Mouse (Mus musculus) CH12.LX (cell line): Measurements from ENCODE around the gene C2cd4a. TPM values are rescaled to one million over a fixed set of nuclear protein-coding genes. Genes with fewer than 3 reads are reported as not detected.

Experiments
- DNase-seq: peaks from one replicate; pipeline ENCODE4 v3.0.0-alpha.2; 2013; ENCODE audit errors: extremely low read depth
- H3K27ac ChIP-seq: 2 replicates; pipeline ENCODE4 v1.5.1; 2012; ENCODE audit warnings: low read depth, mild to moderate bottlenecking, control low read depth, moderate library complexity; ENCODE audit not compliant: insufficient read depth
- H3K27me3 ChIP-seq: replicated peaks from 2 replicates; pipeline ENCODE3; 2012; ENCODE audit warnings: inconsistent platforms
- H3K36me3 ChIP-seq, 2 experiments: replicated peaks in 1 of 2; 2 replicates each; pipeline versions ENCODE3 to v1.6.1; 2012; ENCODE audit warnings: inconsistent platforms in 1 of 2, low read length in 1 of 2, mild to moderate bottlenecking in 1 of 2, mixed read lengths in 1 of 2, moderate library complexity in 1 of 2; ENCODE audit not compliant: control insufficient read depth in 1 of 2, insufficient read depth in 1 of 2
- H3K4me1 ChIP-seq, 2 experiments: 2 replicates each; pipeline ENCODE4 v1.6.1; 2012; ENCODE audit warnings: inconsistent platforms in 1 of 2, moderate library complexity in 1 of 2; ENCODE audit not compliant: insufficient read depth in 2 of 2, control insufficient read depth in 1 of 2
- H3K4me2 ChIP-seq: 2 replicates; pipeline ENCODE4 v1.6.1; 2012; ENCODE audit warnings: low read depth, mild to moderate bottlenecking, control low read depth; ENCODE audit not compliant: poor library complexity, insufficient read depth, severe bottlenecking
- H3K4me3 ChIP-seq, 3 experiments: fragments of 150-350 bp in 1 of 3; sonication (generic) in 1 of 3; replicated peaks in 1 of 3; 2 replicates each; pipeline versions ENCODE3 to v1.5.1; 2011 to 2012; ENCODE audit warnings: low read depth in 2 of 3, low read length in 2 of 3, mild to moderate bottlenecking in 2 of 3, moderate library complexity in 2 of 3, control low read depth in 1 of 3, improper control_type of control experiment in 1 of 3, inconsistent platforms in 1 of 3, mixed read lengths in 1 of 3; ENCODE audit not compliant: poor library complexity in 1 of 3
- H3K79me2 ChIP-seq: replicated peaks from 2 replicates; pipeline ENCODE4 v1.6.1; 2012; ENCODE audit warnings: mild to moderate bottlenecking, moderate library complexity; ENCODE audit not compliant: control insufficient read depth, poor library complexity, insufficient read depth, severe bottlenecking; ENCODE audit errors: extremely low read depth
- H3K9ac ChIP-seq: 2 replicates; pipeline ENCODE4 v1.6.1; 2012; ENCODE audit warnings: low read depth, mild to moderate bottlenecking, control low read depth, moderate library complexity; ENCODE audit not compliant: insufficient read depth
- H3K9me3 ChIP-seq: replicated peaks from 2 replicates; pipeline ENCODE3; 2012; ENCODE audit warnings: low read length, inconsistent platforms, mixed read lengths
- BHLHE40 ChIP-seq: IDR thresholded peaks from 2 replicates; pipeline ENCODE4 v1.6.1; 2011; ENCODE audit warnings: mild to moderate bottlenecking, low read depth, low read length, improper control_type of control experiment
- CHD1 ChIP-seq: IDR thresholded peaks from 2 replicates; pipeline ENCODE4 v1.6.1; 2012; ENCODE audit warnings: low read depth, low read length, improper control_type of control experiment, inconsistent platforms
- CHD2 ChIP-seq: IDR thresholded peaks from 2 replicates; pipeline ENCODE4 v1.6.1; 2011; ENCODE audit warnings: low read length, improper control_type of control experiment
- CTCF ChIP-seq, 2 experiments: IDR thresholded peaks in 1 of 2; conservative IDR thresholded peaks in 1 of 2; 2 replicates each; pipeline ENCODE4 v1.5.1; 2011 to 2012; ENCODE audit warnings: low read depth in 2 of 2, low read length in 2 of 2, improper control_type of control experiment in 1 of 2, inconsistent platforms in 1 of 2, mild to moderate bottlenecking in 1 of 2, moderate library complexity in 1 of 2
- E2F4 ChIP-seq: IDR thresholded peaks from 2 replicates; pipeline ENCODE4 v1.6.1; 2011; ENCODE audit warnings: low read depth, low read length, improper control_type of control experiment; ENCODE audit not compliant: insufficient replicate concordance
- EP300 ChIP-seq: IDR thresholded peaks from 2 replicates; pipeline ENCODE4 v1.6.1; 2011; ENCODE audit warnings: low read length, improper control_type of control experiment
- ETS1 ChIP-seq: conservative IDR thresholded peaks from 2 replicates; pipeline ENCODE4 v1.6.1; 2012; ENCODE audit warnings: low read depth, mild to moderate bottlenecking, inconsistent platforms, low read length, improper control_type of control experiment, moderate library complexity
- GABPA ChIP-seq: IDR thresholded peaks from 2 replicates; pipeline ENCODE4 v1.6.1; 2012; ENCODE audit warnings: low read depth, low read length, improper control_type of control experiment, inconsistent platforms; ENCODE audit not compliant: insufficient replicate concordance
- IRF4 ChIP-seq: IDR thresholded peaks from 2 replicates; pipeline ENCODE4 v1.6.1; 2014; ENCODE audit warnings: low read depth, mild to moderate bottlenecking, inconsistent platforms, low read length, improper control_type of control experiment
- JUN ChIP-seq: IDR thresholded peaks from 2 replicates; pipeline ENCODE4 v1.6.1; 2011; ENCODE audit warnings: low read depth, mild to moderate bottlenecking, low read length, improper control_type of control experiment, moderate library complexity; ENCODE audit not compliant: insufficient read depth
- MAZ ChIP-seq: IDR thresholded peaks from 2 replicates; pipeline ENCODE4 v1.6.1; 2012; ENCODE audit warnings: low read depth, mild to moderate bottlenecking, inconsistent platforms, low read length, improper control_type of control experiment, moderate library complexity
- MXI1 ChIP-seq: IDR thresholded peaks from 2 replicates; pipeline ENCODE4 v1.6.1; 2011; ENCODE audit warnings: mild to moderate bottlenecking, low read depth, low read length, improper control_type of control experiment
- MYC ChIP-seq: IDR thresholded peaks from 2 replicates; pipeline ENCODE4 v1.6.1; 2011; ENCODE audit warnings: low read depth, mild to moderate bottlenecking, improper control_type of control experiment, low read length
- NRF1 ChIP-seq: IDR thresholded peaks from 2 replicates; pipeline ENCODE4 v1.6.1; 2014; ENCODE audit warnings: low read depth, mild to moderate bottlenecking, inconsistent platforms, low read length, improper control_type of control experiment, moderate library complexity
- PAX5 ChIP-seq: IDR thresholded peaks from 2 replicates; pipeline ENCODE4 v1.6.1; 2012; ENCODE audit warnings: low read length, inconsistent platforms, mixed read lengths
- RAD21 ChIP-seq: IDR thresholded peaks from 2 replicates; pipeline ENCODE4 v1.6.1; 2011; ENCODE audit warnings: low read depth, mild to moderate bottlenecking, low read length, improper control_type of control experiment, moderate library complexity
- RCOR1 ChIP-seq: conservative IDR thresholded peaks from 2 replicates; pipeline ENCODE4 v1.6.1; 2012; ENCODE audit warnings: low read depth, mild to moderate bottlenecking, inconsistent platforms, low read length, improper control_type of control experiment
- SIN3A ChIP-seq: IDR thresholded peaks from 2 replicates; pipeline ENCODE4 v1.6.1; 2012; ENCODE audit warnings: low read length, improper control_type of control experiment, inconsistent platforms
- TBP ChIP-seq: conservative IDR thresholded peaks from 2 replicates; pipeline ENCODE4 v1.6.1; 2011; ENCODE audit warnings: low read depth, low read length, improper control_type of control experiment
- TCF12 ChIP-seq: IDR thresholded peaks from 2 replicates; pipeline ENCODE4 v1.6.1; 2014; ENCODE audit warnings: low read depth, mild to moderate bottlenecking, inconsistent platforms, low read length, improper control_type of control experiment
- UBTF ChIP-seq: IDR thresholded peaks from 2 replicates; pipeline ENCODE4 v1.6.1; 2012; ENCODE audit warnings: low read depth, mild to moderate bottlenecking, inconsistent platforms, low read length, improper control_type of control experiment, moderate library complexity
- USF1 ChIP-seq: IDR thresholded peaks from 2 replicates; pipeline ENCODE4 v1.6.1; 2014; ENCODE audit warnings: low read depth, mild to moderate bottlenecking, inconsistent platforms, low read length, improper control_type of control experiment
- USF2 ChIP-seq: conservative IDR thresholded peaks from 2 replicates; pipeline ENCODE4 v1.6.1; 2011; ENCODE audit warnings: low read depth, low read length, improper control_type of control experiment
- ZC3H11A ChIP-seq: IDR thresholded peaks from 2 replicates; pipeline ENCODE4 v1.6.1; 2012; ENCODE audit warnings: low read depth, mild to moderate bottlenecking, inconsistent platforms, low read length, improper control_type of control experiment
- ZKSCAN1 ChIP-seq: IDR thresholded peaks from 2 replicates; pipeline ENCODE4 v1.6.1; 2012; ENCODE audit warnings: low read depth, inconsistent platforms, low read length, improper control_type of control experiment, borderline replicate concordance
- ZMIZ1 ChIP-seq: IDR thresholded peaks from 2 replicates; pipeline ENCODE4 v1.6.1; 2012; ENCODE audit warnings: low read depth, mild to moderate bottlenecking, inconsistent platforms, low read length, improper control_type of control experiment
- ZNF384 ChIP-seq: IDR thresholded peaks from 2 replicates; pipeline ENCODE4 v1.6.1; 2012; ENCODE audit warnings: low read depth, low read length, improper control_type of control experiment, inconsistent platforms
- dilution Hi-C: fragments of 300-500 bp; cut with MboI; formaldehyde crosslinking; loops from 2 replicates; pipeline ENCODE4 v1.14.3; 2020; ENCODE audit warnings: low sequenced_read_pairs; ENCODE audit not compliant: extremely low pct_unique_long_range_greater_than_20kb, extremely low pct_ligation_motif_present
- in situ Hi-C: fragments of 300-500 bp; cut with MboI; formaldehyde crosslinking; loops from 3 replicates; pipeline ENCODE4 v1.14.3; 2019; ENCODE audit warnings: low sequenced_read_pairs, low pct_ligation_motif_present, low pct_unique_long_range_greater_than_20kb, mixed read lengths
- polyA plus RNA-seq: library from polyadenylated mRNA; unstranded; fragments of >175 nt; gene quantifications from 2 replicates; pipeline ENCODE4 v1.2.1, GENCODE M21; 2012; ENCODE audit warnings: low read depth; ENCODE audit not compliant: insufficient read length
- total RNA-seq, 2 experiments: library from RNA; depleted of rRNA; stranded (reverse); fragments of 300-350 nt in 1 of 2; fragments of >200 nt in 1 of 2; gene quantifications; 2 replicates each; pipeline ENCODE4 v1.2.3; 2012 to 2014

The C2cd4a gene
- total and polyA plus RNA-seq, 3 experiments, result 0.16 TPM; not detected in 2

DNA sequence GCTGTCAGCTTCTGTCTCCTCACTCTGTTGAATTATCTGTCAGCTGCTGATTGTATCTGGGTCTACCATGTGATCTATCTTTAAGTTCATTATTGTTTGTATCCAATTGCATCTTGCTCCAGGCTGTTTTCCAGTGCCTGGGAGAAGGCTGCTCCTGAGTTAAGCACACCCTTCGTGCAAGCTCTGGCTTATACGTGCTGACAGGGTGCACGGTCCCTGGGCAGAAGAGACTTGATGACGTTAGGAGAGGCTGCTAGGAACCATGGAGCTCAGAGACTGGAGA, 13.5 kb downstream of the C2cd4a start:
- H3K27me3 ChIP-seq, result no peaks in the 10 kb centered on the region
- H3K9ac ChIP-seq, result no peak overlapping the region
- no peak overlapping the region for H3K27ac ChIP-seq
- dilution Hi-C loops (no loop called here), in situ Hi-C loops (loop anchor here (10.0 kb wide), 1 partner anchor 156 kb away; no protein-coding TSS in a partner anchor)
- no peak overlapping the region for H3K4me2 ChIP-seq
- peaks cover 3 to 20% of the 10 kb centered on the region in 2 experiments for H3K4me1 ChIP-seq
- no peaks in the 10 kb centered on the region for H3K79me2 ChIP-seq
- H3K9me3 ChIP-seq, result no peaks in the 10 kb centered on the region
- no peak overlapping the region for H3K4me3 ChIP-seq
- TF ChIP-seq NRF1, result no peak
- no peak for TF ChIP-seq CHD1
- TF ChIP-seq ZC3H11A, result no peak
- no peak for TF ChIP-seq RCOR1
- no peak for TF ChIP-seq ZKSCAN1
- TF ChIP-seq RAD21, result no peak
- TF ChIP-seq PAX5, result no peak
- TF ChIP-seq USF2, result no peak
- TF ChIP-seq JUN, result no peak
- TF ChIP-seq MAZ, result no peak
- no peak for TF ChIP-seq MXI1
- TF ChIP-seq SIN3A, result no peak
- no peak for TF ChIP-seq GABPA
- TF ChIP-seq TBP, result no peak
- no peak for TF ChIP-seq EP300
- TF ChIP-seq ETS1, result no peak
- TF ChIP-seq CTCF (conservative IDR thresholded peaks at IDR 0.05 in 1 of 2, IDR thresholded peaks at IDR 0.05 in 1 of 2; ENCODE audit: low read depth in 2 of 2, low read length in 2 of 2), result no peak
- DNase-seq, result no peak
- H3K36me3 ChIP-seq, result no peaks in the 10 kb centered on the region

DNA sequence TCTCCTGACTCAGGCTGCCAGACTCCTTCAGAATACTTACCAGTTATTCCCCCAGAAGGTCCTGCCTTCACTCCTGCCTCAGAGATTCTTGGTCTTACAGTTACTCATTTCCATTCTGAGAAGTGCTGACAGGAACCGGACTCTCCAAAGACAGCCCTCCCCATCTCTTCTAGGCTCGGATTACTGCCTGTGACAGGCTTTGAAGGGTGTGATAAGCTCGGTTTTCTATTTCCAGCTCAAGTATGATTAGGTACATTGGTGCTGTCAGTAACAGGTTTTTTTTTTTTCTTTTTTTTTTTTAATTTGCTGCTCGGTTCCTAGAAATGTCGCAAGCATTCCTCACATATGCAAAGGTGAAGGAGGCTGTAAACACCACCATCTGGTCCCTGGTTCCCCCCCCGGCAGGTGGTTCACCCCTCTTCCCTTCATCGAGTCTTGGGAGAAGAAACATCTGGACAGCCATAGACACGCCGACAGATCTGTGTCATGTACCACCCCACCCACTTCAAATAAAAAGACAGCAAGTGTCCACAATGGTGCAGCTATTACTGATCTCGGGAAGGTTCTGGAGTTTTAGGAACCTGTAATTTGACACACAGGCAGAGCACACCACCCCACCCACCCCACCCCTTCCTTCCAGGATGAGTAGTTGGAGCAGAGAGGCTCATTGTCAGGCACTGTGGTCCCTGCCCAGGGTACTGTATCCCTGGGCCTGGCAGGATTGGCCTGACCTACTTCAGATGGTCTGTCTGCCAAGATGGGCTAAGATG, 14.0 kb downstream of the C2cd4a start:
- Histone ChIP-seq H3K4me2 (no peak overlapping the region), H3K79me2 (no peaks in the 10 kb centered on the region), H3K36me3 (no peaks in the 10 kb centered on the region), H3K4me1 (peaks cover 5 to 23% of the 10 kb centered on the region in 2 experiments), H3K9ac (no peak overlapping the region), H3K4me3 (no peak overlapping the region), H3K27me3 (no peaks in the 10 kb centered on the region), H3K9me3 (no peaks in the 10 kb centered on the region), H3K27ac (no peak overlapping the region)
- DNase-seq, result no peak
- in situ Hi-C loops (loop anchor here (10.0 kb wide), 1 partner anchor 157 kb away; no protein-coding TSS in a partner anchor), dilution Hi-C loops (no loop called here)
- TF ChIP-seq E2F4 (no peak), IRF4 (no peak), MYC (no peak), MAZ (no peak), ZC3H11A (no peak), MXI1 (no peak), ZMIZ1 (no peak), RCOR1 (no peak), ETS1 (no peak), TCF12 (no peak), JUN (no peak), UBTF (no peak), RAD21 (no peak), CHD2 (no peak), BHLHE40 (no peak), EP300 (no peak), ZNF384 (no peak), USF1 (no peak), GABPA (no peak)
